Mouse (Mus musculus): ENCODE data around the gene Olfr729. TPM values are rescaled to one million over a fixed set of nuclear protein-coding genes. Genes with fewer than 3 reads are reported as not detected.

Gene Olfr729
- not detected in 2 replicates for polyA plus RNA-seq (2016; fragmentation: Nextera tagmentation; extraction: Ambion mirVana)

DNA sequence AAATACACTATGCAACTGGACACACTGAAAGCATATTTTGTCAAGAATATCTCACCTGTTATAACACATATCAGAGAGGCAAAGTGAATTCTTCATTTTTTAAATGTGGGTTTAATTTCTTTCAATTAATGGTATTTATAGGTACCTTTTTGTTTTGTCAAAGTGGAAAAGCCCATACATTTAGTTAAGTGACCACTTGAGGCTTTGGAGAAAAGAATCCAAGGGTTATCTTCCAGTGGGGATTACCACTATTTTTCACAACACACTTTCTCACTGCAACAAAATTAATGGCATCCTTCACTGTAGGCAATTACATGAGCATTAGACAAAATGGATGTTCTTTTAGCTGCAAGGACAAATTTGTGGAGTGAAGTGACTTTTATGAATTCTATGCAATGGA lies at the start of gene Olfr729:
TSS of gene Olfr729 (minus strand) at position 101 of the 400 bp plus-strand sequence.
- H3K4me1 ChIP-seq = no peaks in the 10 kb centered on the region

DNA sequence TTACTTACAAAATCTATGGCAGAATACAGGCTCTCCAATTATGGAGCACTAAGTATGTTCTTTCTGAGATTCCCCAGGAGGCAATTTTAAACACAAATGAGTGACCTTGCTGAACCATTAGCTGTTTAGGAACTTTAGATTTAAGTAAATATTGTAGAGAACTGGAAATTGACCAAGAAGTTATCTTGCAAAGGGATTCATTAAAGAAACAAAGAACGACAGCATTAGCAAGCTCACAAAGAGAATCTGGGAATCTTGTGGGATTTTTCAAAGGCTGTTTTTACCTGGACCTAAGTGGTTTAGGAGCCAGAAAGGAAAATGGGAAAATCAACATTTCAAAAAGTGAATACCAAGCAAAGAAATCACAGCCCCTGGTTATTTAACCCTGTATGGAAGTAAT lies 35.4 kb upstream of the Olfr729 start, which contains the start of gene Olfr730:
TSS of gene Olfr730 (minus strand) at position 101 of the 400 bp plus-strand sequence.
- H3K36me3 ChIP-seq = no peaks in the 10 kb centered on the region
- DNase-seq (ENCODE audit: low spot score) = no peak
- no peaks in the 10 kb centered on the region for H3K4me1 ChIP-seq
- H3K27me3 ChIP-seq (ENCODE audit: insufficient read depth, poor library complexity, severe bottlenecking) = no peaks in the 10 kb centered on the region
- no peak within 1 kb of the TSS for H3K27ac ChIP-seq
- no peaks in the 10 kb centered on the region for H3K9me3 ChIP-seq
- H3K4me3 ChIP-seq = no peak within 1 kb of the TSS
- 45% methylated on average over 1 of the region's 1 CpGs for WGBS

More for the DNA sequence above, at the start of gene Olfr729:
- Histone ChIP-seq H3K9me3 (no peaks in the 10 kb centered on the region), H3K4me3 (no peak within 1 kb of the TSS), H3K36me3 (no peaks in the 10 kb centered on the region), H3K27me3 (ENCODE audit: insufficient read depth, poor library complexity, severe bottlenecking) (no peaks in the 10 kb centered on the region), H3K27ac (no peak within 1 kb of the TSS)
- DNase-seq (ENCODE audit: low spot score) = no peak

DNA sequence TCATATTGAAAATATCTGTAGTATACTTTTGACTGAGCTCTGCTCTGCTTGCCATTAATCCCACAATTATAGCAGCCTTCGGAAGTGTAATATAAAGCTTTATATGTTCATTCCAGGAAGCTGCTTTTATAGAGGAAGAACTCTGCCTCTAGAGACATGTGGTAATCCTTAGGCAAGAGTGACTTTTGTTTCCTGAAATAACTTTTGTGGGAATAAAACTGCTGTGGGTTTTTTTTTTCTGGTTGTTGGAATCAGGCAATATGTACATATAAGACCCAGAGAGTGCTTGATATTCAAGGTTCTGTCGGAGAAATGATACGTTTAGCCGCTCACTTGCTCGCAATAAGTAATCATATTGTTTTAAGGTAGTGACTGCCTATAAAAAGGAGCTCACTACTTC lies 10.1 kb downstream of the Olfr729 start, which contains the start of gene Olfr728:
TSS of gene Olfr728 (minus strand) at position 101 of the 400 bp plus-strand sequence.
- H3K27me3 ChIP-seq (ENCODE audit: insufficient read depth, poor library complexity, severe bottlenecking) = no peaks in the 10 kb centered on the region
- DNase-seq (ENCODE audit: low spot score) = no peak
- no peaks in the 10 kb centered on the region for H3K36me3 ChIP-seq
- H3K4me1 ChIP-seq = no peaks in the 10 kb centered on the region
- 92% methylated on average over 5 of the region's 5 CpGs for WGBS
- H3K9me3 ChIP-seq = no peaks in the 10 kb centered on the region
- H3K4me3 ChIP-seq = no peak within 1 kb of the TSS
- H3K27ac ChIP-seq = no peak within 1 kb of the TSS

DNA sequence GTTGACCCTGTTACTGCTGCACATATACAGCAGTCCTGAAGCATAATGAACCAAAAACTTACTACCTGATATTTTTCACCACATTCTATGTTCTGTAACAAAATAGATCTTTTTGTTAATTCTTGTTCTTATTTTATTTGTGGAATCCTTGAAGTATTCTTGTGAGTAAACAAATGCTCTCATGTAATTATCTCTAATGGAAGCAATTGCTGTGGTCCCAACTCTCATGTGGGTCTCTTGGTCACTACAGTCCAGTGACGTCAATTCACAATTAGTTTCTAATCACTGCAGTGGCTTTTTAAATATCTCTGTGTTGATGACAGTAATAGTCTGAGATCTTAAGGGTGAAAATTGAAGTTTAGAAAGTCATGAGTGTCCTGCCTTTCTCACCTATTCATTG lies 29.8 kb downstream of the Olfr729 start, which contains the start of gene Olfr727:
TSS of gene Olfr727 (plus strand) at position 301 of the 400 bp plus-strand sequence.
- H3K4me1 ChIP-seq = no peaks in the 10 kb centered on the region
- no peaks in the 10 kb centered on the region for H3K36me3 ChIP-seq
- no peaks in the 10 kb centered on the region for H3K9me3 ChIP-seq
- WGBS = 82% methylated on average over 1 of the region's 1 CpGs
- H3K27ac ChIP-seq = no peak within 1 kb of the TSS
- DNase-seq (ENCODE audit: low spot score) = no peak
- no peak within 1 kb of the TSS for H3K4me3 ChIP-seq
- no peaks in the 10 kb centered on the region for H3K27me3 ChIP-seq (ENCODE audit: insufficient read depth, poor library complexity, severe bottlenecking)

Other genes with a start within 250 kb of the Olfr729 start
- not detected in 2 replicates for gene Olfr723, start 221.1 kb downstream of the Olfr729 start, polyA plus RNA-seq (2016; fragmentation: Nextera tagmentation; extraction: Ambion mirVana)
- gene Olfr724, start 189.6 kb downstream of the Olfr729 start, polyA plus RNA-seq (2016; fragmentation: Nextera tagmentation; extraction: Ambion mirVana) = not detected in 2 replicates
- gene Olfr725, start 112.5 kb downstream of the Olfr729 start, polyA plus RNA-seq (2016; fragmentation: Nextera tagmentation; extraction: Ambion mirVana) = not detected in 2 replicates
- gene Olfr726, start 62.0 kb downstream of the Olfr729 start, polyA plus RNA-seq (2016; fragmentation: Nextera tagmentation; extraction: Ambion mirVana) = not detected in 2 replicates
- gene Olfr727, start 29.7 kb downstream of the Olfr729 start, polyA plus RNA-seq (2016; fragmentation: Nextera tagmentation; extraction: Ambion mirVana) = not detected in 2 replicates
- not detected in 2 replicates for gene Olfr728, start 10.2 kb downstream of the Olfr729 start, polyA plus RNA-seq (2016; fragmentation: Nextera tagmentation; extraction: Ambion mirVana)
- not detected in 2 replicates for gene Olfr730, start 35.3 kb upstream of the Olfr729 start, polyA plus RNA-seq (2016; fragmentation: Nextera tagmentation; extraction: Ambion mirVana)
- not detected in 2 replicates for gene Olfr731, start 89.0 kb upstream of the Olfr729 start, polyA plus RNA-seq (2016; fragmentation: Nextera tagmentation; extraction: Ambion mirVana)
- gene Olfr732, start 131.3 kb upstream of the Olfr729 start, polyA plus RNA-seq (2016; fragmentation: Nextera tagmentation; extraction: Ambion mirVana) = not detected in 2 replicates
- not detected in 2 replicates for gene Olfr733, start 148.6 kb upstream of the Olfr729 start, polyA plus RNA-seq (2016; fragmentation: Nextera tagmentation; extraction: Ambion mirVana)
- not detected in 2 replicates for gene Olfr734, start 173.9 kb upstream of the Olfr729 start, polyA plus RNA-seq (2016; fragmentation: Nextera tagmentation; extraction: Ambion mirVana)
- not detected in 2 replicates for gene Olfr735, start 196.0 kb upstream of the Olfr729 start, polyA plus RNA-seq (2016; fragmentation: Nextera tagmentation; extraction: Ambion mirVana)
- not detected in 2 replicates for gene Tlr11, start 205.0 kb upstream of the Olfr729 start, polyA plus RNA-seq (2016; fragmentation: Nextera tagmentation; extraction: Ambion mirVana)
- not detected in 2 replicates for gene Olfr736, start 228.3 kb upstream of the Olfr729 start, polyA plus RNA-seq (2016; fragmentation: Nextera tagmentation; extraction: Ambion mirVana)